Mouse (Mus musculus) liver, embryonic 14.5 days (tissue): Measurements from ENCODE around the gene Plppr1. TPM values are rescaled to one million over a fixed set of nuclear protein-coding genes. Genes with fewer than 3 reads are reported as not detected.
A peak's percentile ranks its signal among the peaks of the same experiment; 100 is the strongest.

Experiments used
- ATAC-seq: fragments of 200-750 bp; cut with Nextera tagmentation; 2 replicates; pipeline ENCODE4 v1.8.0; 2017; ENCODE audit warnings: moderate number of reproducible peaks, mild to moderate bottlenecking, moderate library complexity; ENCODE audit not compliant: insufficient read depth
- DNase-seq, 3 experiments: peaks; one replicate each; pipeline ENCODE4 v3.0.0-alpha.2; 2012 to 2013; ENCODE audit warnings: low read depth in 3 of 3, low spot score in 3 of 3
- H3K27ac ChIP-seq: fragments of 300-500 bp; sonication (generic); 2 replicates; pipeline ENCODE4 v1.5.1; 2014; ENCODE audit warnings: moderate library complexity, mild to moderate bottlenecking, control low read depth, inconsistent platforms
- H3K27me3 ChIP-seq: fragments of 300-500 bp; sonication (generic); 2 replicates; pipeline ENCODE4 v1.6.1; 2014; ENCODE audit warnings: mild to moderate bottlenecking, low read length, moderate library complexity; ENCODE audit not compliant: control insufficient read depth, insufficient read depth
- H3K36me3 ChIP-seq: fragments of 300-500 bp; sonication (generic); replicated peaks from 2 replicates; pipeline ENCODE4 v1.6.1; 2014; ENCODE audit warnings: low read depth; ENCODE audit not compliant: control insufficient read depth, insufficient read depth
- H3K4me1 ChIP-seq, 2 experiments: fragments of 200-500 bp in 1 of 2; fragments of 300-500 bp in 1 of 2; sonication (generic) in 1 of 2; replicated peaks; 2 replicates each; pipeline ENCODE4 v1.6.1; 2012 to 2014; ENCODE audit warnings: antibody characterized with exemption in 1 of 2, inconsistent platforms in 1 of 2, low read length in 1 of 2; ENCODE audit not compliant: control insufficient read depth in 2 of 2, insufficient read depth in 2 of 2
- H3K4me2 ChIP-seq: fragments of 300-500 bp; sonication (generic); 2 replicates; pipeline ENCODE4 v1.6.1; 2014; ENCODE audit warnings: low read depth, mild to moderate bottlenecking, control low read depth, moderate library complexity
- H3K4me3 ChIP-seq, 2 experiments: fragments of 200-500 bp in 1 of 2; fragments of 300-500 bp in 1 of 2; sonication (generic) in 1 of 2; 2 replicates each; pipeline ENCODE4 v1.5.1; 2012 to 2014; ENCODE audit warnings: low read depth in 2 of 2, low read length in 2 of 2, mild to moderate bottlenecking in 2 of 2, control low read depth in 1 of 2, inconsistent platforms in 1 of 2, moderate library complexity in 1 of 2; ENCODE audit not compliant: insufficient read depth in 1 of 2
- H3K9ac ChIP-seq: fragments of 300-500 bp; sonication (generic); replicated peaks from 2 replicates; pipeline ENCODE4 v1.6.1; 2014; ENCODE audit warnings: mild to moderate bottlenecking, control low read depth, moderate library complexity
- H3K9me3 ChIP-seq: fragments of 300-500 bp; sonication (generic); 2 replicates; pipeline ENCODE4 v1.6.1; 2016; ENCODE audit warnings: low read length, mixed read lengths; ENCODE audit not compliant: control insufficient read depth
- CTCF ChIP-seq: IDR thresholded peaks from 2 replicates; pipeline ENCODE4 v1.5.1; 2016; ENCODE audit warnings: antibody characterized with exemption, low read depth, control low read depth
- EP300 ChIP-seq: IDR thresholded peaks from 2 replicates; pipeline ENCODE4 v1.6.1; 2016; ENCODE audit warnings: antibody characterized with exemption, low read depth
- WGBS: fragments of 180-500 bp; shearing (Covaris S2); extraction: QIAGEN DNeasy Blood & Tissue Kit; methylation state at CpG from one replicate; pipeline ENCODE4 v1.1.7; 2014; ENCODE audit not compliant: insufficient replicate concordance; 5-methylcytosine and 5-hydroxymethylcytosine counted together
- polyA plus RNA-seq, 2 experiments: library from polyadenylated mRNA; depleted of rRNA in 1 of 2; stranded (reverse) in 1 of 2; unstranded in 1 of 2; fragments of >200 nt; fragmentation: Nextera tagmentation in 1 of 2; extraction: Ambion mirVana in 1 of 2; gene quantifications; 2 replicates each; pipeline versions ENCODE4 v1.2.1 to v1.2.3; 2012 to 2014

The Plppr1 gene
- polyA plus RNA-seq, 2 experiments, result 0.11 to 0.34 TPM

GRCm38 (mm10) chr4:49210457-49210856, 151.4 kb downstream of the Plppr1 start:
- ATAC-seq (no peak), DNase-seq (no peak)
- Histone ChIP-seq H3K4me2 (no peak overlapping the region), H3K4me3 (no peak overlapping the region), H3K9ac (no peak overlapping the region), H3K9me3 (no peaks in the 10 kb centered on the region), H3K27me3 (no peaks in the 10 kb centered on the region), H3K4me1 (no peaks in the 10 kb centered on the region), H3K27ac (no peak overlapping the region), H3K36me3 (no peaks in the 10 kb centered on the region)
- TF ChIP-seq EP300, result no peak
- no peak for TF ChIP-seq CTCF
- WGBS, result 53% methylated on average over 1 of the region's 1 CpGs

DNA sequence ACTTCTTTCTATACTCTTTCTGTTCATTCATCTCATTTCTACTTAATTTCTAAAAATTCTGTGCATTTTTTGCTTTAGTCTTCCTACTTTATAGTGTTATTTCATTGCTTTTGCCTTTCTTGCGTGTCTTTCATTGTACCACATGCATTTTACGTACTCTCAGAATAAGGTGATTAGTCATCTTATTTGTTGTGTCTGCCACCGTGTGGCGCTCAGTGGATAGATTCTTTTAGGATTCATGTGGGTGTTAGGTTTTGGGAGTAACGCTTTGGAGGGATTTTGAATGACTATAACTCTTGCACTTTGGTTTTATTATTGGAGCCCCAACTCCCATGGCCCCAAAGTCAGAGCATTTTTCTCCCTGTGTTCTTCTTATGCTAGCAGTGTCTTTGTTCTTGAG, 152.5 kb downstream of the Plppr1 start:
- H3K9ac ChIP-seq, result no peak overlapping the region
- no peaks in the 10 kb centered on the region for H3K9me3 ChIP-seq
- no peaks in the 10 kb centered on the region for H3K4me1 ChIP-seq
- no peak overlapping the region for H3K4me3 ChIP-seq
- H3K27ac ChIP-seq, result no peak overlapping the region
- TF ChIP-seq CTCF, result 0 out of 2 replicates have a peak, but pooled peaks have one; percentile 8
- TF ChIP-seq EP300, result no peak
- no peaks in the 10 kb centered on the region for H3K36me3 ChIP-seq
- no peak for ATAC-seq
- 57% methylated on average over 5 of the region's 5 CpGs for WGBS
- no peak for DNase-seq
- no peaks in the 10 kb centered on the region for H3K27me3 ChIP-seq
- no peak overlapping the region for H3K4me2 ChIP-seq

DNA sequence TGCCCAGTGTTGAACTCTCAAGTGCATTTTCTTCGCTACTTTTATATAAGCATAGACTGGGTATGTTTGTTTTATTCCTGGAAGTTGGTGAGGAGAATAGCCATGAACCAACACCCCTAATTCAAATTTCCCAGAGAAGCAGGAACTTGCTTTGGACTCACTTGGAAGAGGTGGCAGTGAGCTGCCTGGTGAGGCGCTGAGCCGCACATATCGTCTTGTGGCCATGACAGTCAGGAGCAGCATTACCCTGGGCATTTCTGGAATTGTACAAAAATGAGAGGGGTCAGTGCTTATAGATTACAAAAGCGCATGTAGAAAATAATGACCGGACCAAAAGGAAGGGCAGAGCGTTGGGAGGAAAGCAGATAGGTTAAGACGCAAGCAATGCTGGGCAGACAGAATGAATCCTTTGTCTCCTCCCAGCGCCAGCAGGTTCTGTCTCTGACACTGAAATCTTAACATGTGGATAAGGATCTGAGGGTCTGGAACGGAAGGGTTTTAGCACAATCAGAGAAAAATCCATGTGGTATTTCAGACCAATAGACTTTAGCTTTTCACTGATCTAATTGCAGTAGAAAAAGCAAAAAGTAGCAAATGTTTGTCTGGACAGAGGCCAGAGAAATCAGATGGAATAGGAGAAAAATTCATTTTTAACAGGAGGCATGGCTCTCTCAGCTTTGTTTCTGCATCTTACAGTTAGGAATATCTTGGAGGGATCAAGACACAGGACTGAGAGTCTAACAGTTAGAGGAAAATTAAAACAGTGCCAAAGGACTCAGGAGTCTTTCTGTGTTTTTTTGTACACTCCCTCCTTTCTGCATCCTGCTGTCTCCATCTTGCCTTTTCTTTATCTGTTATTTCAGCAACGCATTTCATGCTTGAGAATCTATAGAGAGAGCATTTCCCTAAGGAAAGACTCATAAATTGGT, 153.8 kb downstream of the Plppr1 start:
- no peak overlapping the region for H3K9ac ChIP-seq
- no peak overlapping the region for H3K4me2 ChIP-seq
- 65% methylated on average over 11 of the region's 11 CpGs for WGBS
- no peaks in the 10 kb centered on the region for H3K27me3 ChIP-seq
- DNase-seq, result no peak
- H3K36me3 ChIP-seq, result no peaks in the 10 kb centered on the region
- no peak for ATAC-seq
- no peak overlapping the region for H3K27ac ChIP-seq
- H3K4me1 ChIP-seq, result no peaks in the 10 kb centered on the region
- no peaks in the 10 kb centered on the region for H3K9me3 ChIP-seq
- H3K4me3 ChIP-seq, result no peak overlapping the region
- TF ChIP-seq EP300 (no peak), CTCF (no peak)

DNA sequence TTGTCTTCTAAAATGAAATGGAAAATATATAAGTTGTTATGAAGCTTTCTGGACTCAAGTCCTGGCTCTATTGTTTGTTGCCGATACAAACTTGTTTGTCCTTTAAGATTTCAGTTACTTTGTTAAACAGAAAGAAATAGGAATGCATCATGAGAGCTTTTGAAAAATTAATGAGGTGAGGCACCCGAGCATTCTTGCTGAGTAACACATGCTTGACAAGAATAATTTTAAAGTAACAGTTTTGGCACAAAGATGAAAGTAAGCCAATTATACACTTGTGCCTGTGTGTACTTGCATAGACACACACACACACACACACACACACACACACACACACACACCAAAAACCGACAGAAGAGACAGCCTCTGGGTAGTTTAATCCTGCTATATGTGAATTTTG, 155.3 kb downstream of the Plppr1 start:
- no peak overlapping the region for H3K27ac ChIP-seq
- H3K4me3 ChIP-seq, result no peak overlapping the region
- WGBS, result 47% methylated on average over 3 of the region's 3 CpGs
- no peak overlapping the region for H3K9ac ChIP-seq
- no peaks in the 10 kb centered on the region for H3K27me3 ChIP-seq
- H3K36me3 ChIP-seq, result no peaks in the 10 kb centered on the region
- no peak for TF ChIP-seq EP300
- no peak for TF ChIP-seq CTCF
- ATAC-seq, result no peak
- H3K4me2 ChIP-seq, result no peak overlapping the region
- no peak for DNase-seq
- H3K9me3 ChIP-seq, result no peaks in the 10 kb centered on the region
- no peaks in the 10 kb centered on the region for H3K4me1 ChIP-seq

- no peak for ATAC-seq
- WGBS, result 60% methylated on average over 6 of the region's 6 CpGs
Observed at GRCm38 (mm10) chr4:49223501-49223900, 164.4 kb downstream of the Plppr1 start.

More at GRCm38 (mm10) chr4:49223501-49223900, 164.4 kb downstream of the Plppr1 start:
- no peak for TF ChIP-seq EP300
- DNase-seq, result no peak
- Histone ChIP-seq H3K4me2 (no peak overlapping the region), H3K9ac (no peak overlapping the region), H3K9me3 (no peaks in the 10 kb centered on the region), H3K27ac (no peak overlapping the region), H3K36me3 (no peaks in the 10 kb centered on the region), H3K4me3 (no peak overlapping the region), H3K4me1 (no peaks in the 10 kb centered on the region), H3K27me3 (no peaks in the 10 kb centered on the region)
